Mouse (Mus musculus) ovary, postnatal 36 days (tissue): ENCODE data around the gene Slc24a4.
A peak's percentile ranks its signal among the peaks of the same experiment; 100 is the strongest.

Experiments
- DNase-seq: peaks from one replicate; pipeline ENCODE4 v3.0.0; 2022; ENCODE audit warnings: low spot score, mixed read lengths

The Slc24a4 gene

DNA sequence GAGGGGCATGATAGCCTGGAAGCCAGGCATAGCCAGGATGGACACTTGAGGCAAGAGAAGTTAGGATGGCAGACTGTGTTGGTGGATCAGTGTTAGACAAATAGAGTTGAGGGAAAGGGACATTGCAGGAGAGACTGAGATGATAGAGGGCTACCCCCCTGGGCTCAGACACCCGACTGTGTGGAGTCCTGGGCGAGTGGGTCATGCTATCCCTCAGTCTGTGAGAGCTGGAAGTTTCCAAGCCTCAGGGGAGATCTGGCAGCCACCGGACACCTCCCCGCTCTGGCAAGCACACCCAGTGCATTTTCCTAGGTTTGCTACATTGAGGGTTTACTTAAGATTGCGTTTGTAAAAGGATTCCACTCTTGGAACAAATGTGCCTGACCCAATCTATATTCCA is 157.2 kb downstream of the Slc24a4 start:
- DNase-seq, result no peak

DNA sequence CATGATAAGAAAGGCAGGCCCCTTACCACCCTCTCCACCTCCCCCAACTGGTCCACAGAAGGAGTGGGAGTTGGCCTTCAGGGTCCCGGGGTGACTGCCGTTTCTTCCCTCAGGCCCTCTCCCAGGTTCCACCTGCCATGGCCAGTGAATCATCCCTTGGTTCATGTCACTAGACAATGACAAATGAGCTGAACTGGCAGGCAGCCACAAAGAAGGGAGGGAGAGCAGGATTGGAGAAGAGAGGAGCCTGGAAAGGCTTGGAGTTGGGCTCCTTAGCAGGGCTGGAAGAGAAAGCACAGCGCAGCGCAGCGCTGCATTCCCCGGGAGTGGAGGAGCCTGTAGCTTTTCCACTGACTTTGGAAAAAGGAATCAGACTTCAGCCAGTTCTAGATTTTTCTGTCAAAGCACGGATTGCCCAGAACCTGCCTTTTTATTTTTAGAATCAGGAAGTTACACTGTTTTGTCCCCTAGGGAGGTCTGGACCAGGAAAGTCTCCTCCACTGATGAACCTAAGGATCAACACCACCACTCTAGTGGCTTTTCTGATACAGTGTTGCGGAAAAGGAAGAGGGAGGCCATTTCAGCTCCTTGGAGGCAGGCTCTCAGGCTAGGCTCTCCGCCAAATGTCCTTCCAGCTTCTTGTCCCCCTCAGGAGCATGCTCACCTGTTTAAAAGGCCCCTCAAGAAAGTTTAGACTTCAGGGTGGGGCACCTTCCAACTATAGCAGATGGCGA is 158.3 kb downstream of the Slc24a4 start:
- DNase-seq, result peak; percentile 54

DNA sequence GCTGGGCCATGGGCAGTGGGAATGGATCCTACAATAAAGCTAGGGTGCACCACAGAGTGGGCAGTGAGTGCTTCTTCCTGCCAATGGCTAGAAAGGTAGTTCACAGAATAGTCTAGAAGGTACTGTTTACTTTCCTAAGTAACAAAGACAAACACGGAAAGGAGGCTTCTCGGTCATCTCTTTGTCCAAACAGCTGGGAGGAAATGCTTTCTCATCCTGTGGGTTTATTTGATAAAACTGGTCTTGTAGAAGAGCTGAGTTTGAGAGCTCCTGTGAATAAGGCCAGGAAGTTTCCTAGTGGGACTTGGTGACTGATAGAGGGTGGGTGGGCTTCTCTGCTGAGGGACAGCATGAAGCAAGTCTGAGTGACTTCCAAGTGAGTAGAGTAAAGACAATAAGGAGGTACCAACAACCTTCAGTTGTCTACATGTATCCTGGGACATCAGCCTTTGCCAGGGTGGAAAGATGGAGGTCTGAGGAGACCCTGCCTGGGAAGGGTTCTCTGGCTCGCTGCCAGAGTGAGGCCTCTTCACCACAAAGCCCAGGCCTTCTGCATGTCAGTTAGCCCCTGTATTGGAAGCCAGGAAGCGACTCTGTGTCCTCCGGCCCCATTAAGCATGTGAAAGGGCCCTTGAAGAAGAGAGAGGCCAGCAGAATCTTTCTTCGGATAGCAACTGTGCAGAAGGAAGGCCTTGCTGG is 159.5 kb downstream of the Slc24a4 start:
- DNase-seq, result no peak

DNA sequence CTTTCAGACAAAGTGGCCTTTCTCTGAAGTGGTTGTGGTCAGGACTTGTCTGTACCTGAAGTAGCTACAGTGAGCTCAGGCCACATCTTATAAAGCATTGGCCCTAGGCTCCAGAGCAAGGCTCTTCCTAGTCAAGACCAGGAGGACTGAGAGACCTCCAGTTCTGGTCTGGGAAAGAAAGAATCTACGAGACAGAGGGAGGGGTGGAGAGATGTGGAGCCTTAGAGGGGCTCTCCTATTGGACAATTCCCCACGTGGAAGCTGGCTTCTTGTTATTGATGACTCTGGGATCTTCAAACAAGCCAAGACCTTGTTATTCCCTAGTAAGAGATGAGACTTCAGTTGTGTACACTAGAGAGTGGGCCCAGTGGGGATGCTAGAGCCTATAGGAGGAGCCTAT is 160.3 kb downstream of the Slc24a4 start:
- DNase-seq, result no peak

DNA sequence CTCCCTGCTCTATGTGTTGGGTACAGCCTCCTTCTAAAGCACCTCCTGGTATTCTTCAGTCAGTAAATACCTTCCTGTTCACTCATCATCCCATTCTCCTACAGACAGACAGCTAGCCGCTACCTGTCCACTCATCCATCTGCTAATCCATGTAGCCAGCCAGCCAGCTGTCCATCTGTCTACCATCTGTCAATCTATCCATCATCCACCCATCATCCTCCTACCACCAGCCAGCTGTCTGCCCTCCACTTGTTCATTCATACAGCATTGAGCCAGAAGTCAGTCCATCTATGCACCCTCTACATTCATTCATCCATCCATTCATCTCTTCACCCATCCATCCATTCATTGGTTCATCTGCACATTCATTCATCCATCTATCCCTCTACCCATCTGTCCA is 161.0 kb downstream of the Slc24a4 start:
- no peak for DNase-seq

DNA sequence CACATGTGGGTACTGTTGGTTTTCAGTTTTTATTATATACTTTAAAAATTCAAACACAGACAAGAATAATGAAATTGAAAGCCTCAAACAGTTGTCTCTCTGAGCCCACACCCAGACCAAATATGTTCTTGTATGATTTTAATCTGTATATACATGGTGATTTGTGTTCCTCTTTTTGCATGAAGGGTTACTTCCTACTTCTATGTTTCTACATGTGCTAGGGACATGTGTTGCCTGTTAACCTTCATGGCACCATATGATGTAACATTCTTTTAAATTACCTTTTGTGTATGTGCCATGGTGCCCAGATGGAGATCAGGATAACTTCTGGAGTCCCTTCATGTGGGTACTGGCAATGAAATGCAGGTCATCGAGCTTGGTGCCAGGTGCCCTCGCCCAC is 162.1 kb downstream of the Slc24a4 start:
- no peak for DNase-seq

DNA sequence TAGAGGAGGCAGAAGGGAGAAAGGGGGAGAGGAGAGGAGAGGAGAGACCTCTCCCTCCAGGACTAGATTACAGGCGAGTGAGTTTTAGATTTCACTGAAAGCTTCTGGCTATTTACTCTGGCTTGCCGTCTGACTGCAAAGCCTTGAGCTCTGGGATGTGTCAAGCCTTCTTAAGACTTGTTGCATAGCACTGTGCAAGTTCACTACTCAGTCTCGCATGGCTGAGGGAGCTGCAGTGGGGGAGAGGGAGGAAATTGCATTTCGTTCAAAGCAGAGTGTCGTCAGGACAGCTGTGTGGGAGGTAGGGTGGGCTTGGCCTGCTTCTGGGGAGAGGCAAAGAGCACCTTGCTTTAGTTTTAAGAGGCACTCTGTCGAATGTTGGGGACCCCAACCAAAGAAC is 163.2 kb downstream of the Slc24a4 start:
- no peak for DNase-seq

DNA sequence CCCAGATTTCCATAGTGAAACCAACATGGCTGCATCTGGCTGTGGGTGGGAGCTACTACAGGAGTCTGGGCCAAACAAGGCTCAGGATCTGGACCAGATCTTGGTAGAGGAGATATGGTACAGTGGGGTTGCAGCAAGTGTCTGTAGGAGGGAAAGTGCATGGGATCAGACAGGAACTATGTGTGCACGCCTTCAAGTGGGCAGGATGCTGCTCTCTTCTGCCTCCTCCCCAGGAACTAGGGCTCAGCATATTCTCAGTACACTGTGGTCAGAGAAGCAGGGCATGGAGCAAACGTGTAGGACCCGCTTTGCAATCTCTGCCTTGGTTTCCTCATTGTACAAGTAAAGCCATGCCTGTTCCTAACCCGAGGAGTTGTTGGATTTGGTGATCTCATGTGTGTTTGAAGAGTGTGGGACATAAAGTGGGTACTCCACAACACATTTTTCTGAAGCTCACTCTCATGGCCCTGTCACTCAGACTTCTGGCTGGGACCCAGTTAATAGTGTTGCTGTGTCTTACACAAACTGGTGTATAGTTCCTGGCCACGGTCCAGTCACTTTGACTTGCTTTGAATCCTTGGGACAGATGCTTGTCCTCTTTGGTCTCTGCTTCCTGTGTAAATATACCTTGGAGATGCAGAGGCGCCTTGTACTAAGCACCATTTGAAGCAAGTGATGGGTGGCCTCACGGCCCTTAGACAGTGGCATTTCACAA is 164.1 kb downstream of the Slc24a4 start:
- DNase-seq, result no peak

DNA sequence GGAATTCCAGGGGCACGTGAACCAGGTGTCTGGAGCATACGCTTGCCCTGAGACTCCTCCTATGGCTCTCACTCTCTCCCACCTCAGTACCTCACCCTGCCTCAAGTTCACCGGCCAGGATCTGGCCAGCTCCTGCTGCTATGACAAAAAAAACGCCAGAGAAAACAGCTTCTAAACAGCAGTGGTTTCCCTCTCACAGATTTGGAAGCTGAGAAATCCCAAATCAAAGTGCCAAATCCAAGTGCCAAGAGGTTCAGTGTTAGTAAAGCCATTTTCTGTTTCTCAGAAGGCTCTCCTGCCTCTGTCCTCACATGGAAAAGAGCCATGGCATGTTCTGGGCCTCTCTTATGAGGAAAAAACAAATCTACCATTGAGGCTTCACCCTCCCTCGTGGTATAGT is 166.1 kb downstream of the Slc24a4 start:
- DNase-seq, result no peak

DNA sequence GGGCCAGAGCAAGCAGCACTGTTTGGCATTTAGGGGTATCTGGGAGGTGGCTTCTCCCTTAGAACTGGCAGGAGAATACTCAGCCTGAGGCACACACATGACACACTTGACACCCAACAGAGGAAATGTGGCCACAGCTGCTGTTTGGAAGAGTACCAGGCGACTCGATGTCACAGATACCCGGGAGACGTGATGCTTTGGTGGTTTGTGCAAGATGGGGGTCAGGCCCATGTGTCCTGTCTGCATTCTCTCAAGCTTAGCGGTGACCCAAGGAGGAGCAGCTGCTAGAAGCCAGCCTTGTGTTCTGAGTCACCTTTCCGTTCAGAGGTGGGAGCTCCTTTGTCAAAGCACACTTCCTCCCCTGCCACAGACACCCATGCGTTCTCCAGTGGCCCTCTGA is 166.7 kb downstream of the Slc24a4 start:
- no peak for DNase-seq

DNA sequence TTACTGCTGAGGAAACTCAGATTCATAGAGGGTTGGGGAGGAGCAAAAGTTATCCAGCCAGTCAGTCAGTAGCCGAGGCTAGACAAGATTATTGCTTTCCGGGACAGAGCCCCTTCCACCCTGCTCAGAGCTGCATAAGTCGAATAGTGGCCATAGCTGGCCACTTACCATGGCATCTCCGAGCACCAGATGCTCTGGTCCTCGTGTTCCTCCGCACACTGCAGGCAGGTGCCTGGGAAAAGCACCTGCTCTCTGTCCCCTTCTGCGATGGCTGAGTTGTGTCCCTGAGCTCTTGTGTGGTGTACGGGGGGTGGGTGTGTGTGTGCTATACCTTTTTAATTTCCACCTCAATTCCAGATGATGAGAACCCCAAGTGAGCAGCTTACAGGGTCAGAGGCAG is 167.1 kb downstream of the Slc24a4 start:
- no peak for DNase-seq

DNA sequence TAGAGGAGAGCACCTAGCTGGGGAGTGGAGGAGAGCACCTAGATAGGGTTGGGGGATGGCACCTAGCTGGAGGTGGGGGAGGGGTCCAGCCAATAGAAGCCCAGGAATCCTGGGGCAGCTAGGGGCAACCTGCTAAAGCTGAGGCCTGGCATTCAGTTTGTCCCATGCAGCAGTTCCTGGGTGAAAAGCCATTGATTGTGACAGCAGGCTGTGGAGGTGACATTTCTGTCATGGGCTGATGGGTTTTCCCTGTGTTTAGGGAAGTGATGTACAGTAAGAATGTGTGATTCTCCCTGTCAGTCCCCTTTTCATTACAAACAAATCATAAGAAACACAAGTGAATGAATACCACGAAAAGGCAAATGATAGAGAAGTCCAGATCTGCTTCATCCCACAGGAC is 167.8 kb downstream of the Slc24a4 start:
- DNase-seq, result no peak

DNA sequence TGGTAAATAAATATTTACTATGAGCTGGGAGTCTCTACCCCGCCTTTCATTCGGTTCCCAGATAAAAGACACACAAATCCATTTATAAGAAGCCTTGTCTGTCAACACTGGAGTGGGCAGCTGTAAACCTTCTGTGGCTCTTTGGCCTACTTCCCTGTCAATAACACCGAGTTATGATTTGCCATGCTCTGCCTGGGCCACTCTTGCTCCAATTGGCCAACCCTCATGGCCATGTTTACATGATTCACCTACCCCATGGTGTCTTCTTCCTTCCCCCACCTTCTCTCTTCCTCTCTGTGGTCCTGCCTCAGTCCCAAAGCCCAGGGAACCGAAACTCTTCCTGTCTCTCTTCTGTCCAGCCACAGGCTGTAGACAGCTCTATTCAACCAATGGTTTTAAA is 168.4 kb downstream of the Slc24a4 start:
- DNase-seq, result no peak

DNA sequence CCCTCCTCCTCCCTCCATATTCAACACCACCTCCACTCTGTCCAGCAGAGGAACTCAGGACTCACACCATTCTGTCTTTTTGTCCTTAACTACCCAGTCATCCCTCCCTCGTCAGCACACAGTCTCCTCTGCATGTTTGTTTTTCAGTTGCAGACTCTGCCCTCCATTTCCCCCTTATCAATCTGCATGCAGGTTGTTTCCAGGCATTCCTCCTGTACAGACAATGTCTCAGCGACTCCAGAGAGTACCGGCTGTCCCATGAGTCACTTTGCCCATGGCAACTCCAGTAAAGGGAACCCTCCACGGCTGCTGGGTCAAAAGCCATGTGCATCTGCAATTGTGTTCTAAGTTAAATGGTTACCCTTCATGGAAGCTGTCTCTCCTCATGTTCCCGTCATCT is 170.7 kb downstream of the Slc24a4 start:
- no peak for DNase-seq

DNA sequence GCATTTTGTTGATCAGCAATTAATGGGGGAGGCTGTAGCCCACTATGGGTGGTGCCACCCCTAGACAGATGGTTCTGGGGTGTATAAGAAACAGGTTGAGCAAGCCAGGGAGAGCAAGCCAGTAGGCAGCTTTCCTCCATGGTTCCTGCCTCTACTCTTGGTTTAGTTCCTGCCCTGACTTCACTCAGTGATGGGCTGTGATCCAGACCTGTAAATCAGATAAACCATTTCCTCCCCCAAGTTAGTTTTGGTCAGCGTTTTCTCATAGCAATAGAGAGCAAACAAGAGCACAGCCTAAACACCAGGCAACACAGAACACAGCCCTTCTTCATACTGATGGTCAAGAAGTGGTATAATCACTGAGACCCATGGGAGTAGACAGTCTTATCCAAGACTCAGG is 173.1 kb downstream of the Slc24a4 start:
- no peak for DNase-seq

DNA sequence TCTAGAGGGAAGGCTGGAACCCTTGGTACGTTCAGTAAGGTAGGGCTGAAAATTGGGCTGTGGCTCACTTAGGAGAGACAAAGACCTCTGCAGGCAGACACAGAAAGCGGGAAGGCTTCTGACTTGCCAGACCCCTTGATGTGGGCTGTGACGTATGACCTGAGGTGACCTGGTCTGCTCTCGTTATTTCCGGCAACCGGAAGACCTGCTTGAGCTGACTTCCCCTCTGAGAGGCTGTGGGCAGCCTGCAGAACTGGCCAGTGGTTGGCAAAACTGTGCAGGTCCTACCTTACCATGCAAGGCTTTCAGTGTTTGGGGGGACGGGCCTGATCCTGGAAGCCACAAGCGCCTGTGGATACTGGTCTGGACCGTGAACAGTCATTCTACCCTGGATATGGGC is 173.8 kb downstream of the Slc24a4 start:
- DNase-seq, result no peak

DNA sequence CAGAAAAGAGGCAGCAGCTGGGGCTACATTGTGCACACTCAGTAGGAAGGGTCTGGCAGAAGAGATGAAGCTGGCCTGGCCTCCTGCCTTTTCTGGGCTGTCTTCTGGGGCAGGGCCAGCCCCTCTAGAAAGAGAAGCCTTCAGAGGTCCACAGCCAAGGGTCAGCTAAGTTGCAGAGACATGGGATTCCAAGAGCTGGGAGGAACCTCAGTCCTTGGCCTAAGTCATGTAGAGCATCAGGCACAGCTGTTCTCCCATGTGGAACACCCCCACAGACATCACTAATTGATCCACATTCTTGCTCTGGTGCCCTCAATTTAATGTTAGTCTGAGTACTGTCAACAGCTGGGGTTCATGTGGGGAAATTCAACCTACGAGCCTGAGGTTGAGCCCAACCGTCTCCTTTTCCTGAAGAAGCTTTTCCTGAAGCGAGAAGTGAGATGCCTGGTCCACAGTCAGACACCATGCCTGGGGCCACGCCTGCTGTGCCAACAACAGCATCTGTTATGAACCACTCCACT is 174.4 kb downstream of the Slc24a4 start:
- DNase-seq, result peak; percentile 40

DNA sequence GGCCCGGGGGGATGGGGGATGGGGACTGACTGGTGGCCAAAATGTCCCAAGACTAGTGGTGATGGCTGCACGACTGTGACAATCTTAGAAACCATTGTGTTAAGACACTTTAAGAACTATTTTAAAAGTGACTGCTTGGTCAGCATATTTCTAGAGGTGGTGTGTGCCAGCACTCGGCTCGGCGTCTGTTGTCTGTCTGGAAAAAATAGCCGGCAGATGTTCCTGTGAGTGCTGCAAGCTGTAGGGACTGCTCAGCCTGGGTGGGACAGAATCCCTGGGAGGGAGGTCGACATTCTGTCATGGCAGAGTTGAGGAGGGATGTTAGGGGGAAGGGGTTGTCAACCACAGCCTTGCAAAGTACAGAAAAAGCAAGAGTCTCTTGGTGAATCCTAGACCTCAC is 175.3 kb downstream of the Slc24a4 start:
- DNase-seq, result no peak

DNA sequence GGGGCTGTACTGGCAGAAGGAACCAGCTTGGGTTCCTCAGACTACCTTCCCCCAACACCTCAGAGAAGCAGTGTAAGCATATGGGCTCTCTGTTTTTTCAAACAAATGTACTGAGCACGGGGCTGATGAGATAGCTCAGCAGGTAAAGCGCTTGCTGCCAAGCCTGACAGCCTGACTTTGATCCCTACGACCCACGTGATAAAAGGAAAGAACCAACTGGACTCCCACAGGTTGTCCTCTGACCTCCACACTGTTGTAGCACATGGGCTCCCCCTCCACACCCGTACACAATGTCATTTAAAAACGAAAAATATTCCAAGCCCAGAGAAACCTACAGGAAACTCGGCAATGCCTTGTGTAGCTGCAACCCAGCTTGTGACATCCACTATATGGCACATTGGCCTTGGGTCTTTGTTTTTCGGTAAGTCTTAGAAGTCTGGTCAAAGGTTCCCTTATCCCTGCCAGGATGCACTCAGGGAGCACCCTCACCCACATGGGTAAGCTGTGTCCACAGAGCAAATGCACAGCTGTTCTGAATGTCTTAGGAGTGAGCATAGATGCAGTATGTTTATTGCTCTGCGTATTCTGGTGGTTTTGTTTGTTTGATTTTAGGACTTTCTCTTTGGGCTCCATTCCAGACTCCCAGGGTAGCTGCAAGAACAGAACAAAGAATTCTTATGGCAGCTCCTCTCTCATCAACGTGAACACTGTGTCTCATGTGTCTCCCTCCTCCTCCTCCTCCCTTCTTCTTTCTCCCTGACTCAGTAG is 176.7 kb downstream of the Slc24a4 start:
- no peak for DNase-seq

DNA sequence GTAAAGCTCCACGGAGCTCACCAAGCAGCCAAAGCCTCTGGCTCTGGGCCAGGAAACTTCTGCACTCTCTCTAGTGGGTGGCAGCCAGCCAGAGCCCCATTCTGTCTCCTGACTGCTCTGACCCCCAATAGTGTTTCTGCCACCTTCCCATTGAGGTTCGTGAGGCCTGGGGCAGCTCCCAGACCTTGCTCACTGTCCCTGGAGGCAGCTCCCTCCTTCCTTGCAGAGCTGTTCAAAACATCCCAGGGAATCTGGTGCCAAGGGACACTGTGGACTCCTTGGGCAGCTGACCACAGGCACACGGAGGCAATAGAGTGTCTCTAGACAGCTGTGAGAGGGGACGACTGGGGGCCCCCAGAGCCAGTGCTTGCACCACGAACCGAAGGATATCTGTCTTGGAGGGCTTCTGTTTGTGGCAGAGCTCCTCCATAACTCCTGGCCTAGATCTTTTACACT is 179.5 kb downstream of the Slc24a4 start:
- peak; percentile 56 for DNase-seq

DNA sequence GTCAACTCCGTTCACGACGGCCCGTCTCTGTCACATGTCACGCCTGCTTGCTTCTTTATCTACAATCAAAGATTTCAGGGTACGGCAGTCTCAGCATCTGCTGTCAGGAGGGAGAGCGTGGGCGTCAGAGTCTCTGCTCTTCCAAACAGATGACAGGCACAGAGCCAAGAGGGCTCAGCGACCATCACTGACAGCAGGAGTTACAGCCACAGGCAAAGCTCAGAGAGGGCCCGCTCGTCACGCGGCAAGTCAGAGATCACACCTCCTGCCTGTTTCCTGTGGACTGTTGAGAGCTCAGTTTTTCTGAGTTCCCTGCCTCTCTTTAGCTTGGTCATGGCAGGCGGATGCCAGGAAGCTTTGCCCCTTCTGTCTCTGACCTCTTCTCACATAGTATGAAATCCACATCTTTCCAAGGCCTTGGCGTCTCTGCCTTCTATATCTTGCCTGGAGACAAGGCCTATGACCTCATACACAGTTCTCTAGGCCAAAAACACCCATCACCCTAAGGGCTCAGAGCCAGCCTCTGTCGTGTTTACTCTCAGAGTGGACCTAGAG is 180.0 kb downstream of the Slc24a4 start:
- DNase-seq, result peak; percentile 49
